Mouse (Mus musculus): Measurements from ENCODE around the gene Metrn.

Gene Metrn

GRCm38 (mm10) chr17:25839455-25840235, 42.7 kb upstream of the Metrn start:
- no peak overlapping the region for H3K4me3 ChIP-seq (replicated peaks; ENCODE audit: low read length)
- H3K36me3 ChIP-seq (ENCODE audit: insufficient read depth, low read length), result peaks cover 80% of the 10 kb centered on the region
- peaks cover 11% of the 10 kb centered on the region for H3K27me3 ChIP-seq (ENCODE audit: insufficient read depth, low read length)
- peaks cover 58% of the 10 kb centered on the region for H3K4me1 ChIP-seq (replicated peaks; ENCODE audit: low read depth, low read length)
- TF ChIP-seq NANOG (IDR thresholded peaks at IDR 0.05; ENCODE audit: borderline replicate concordance, low read length) (no peak), CTCF (conservative IDR thresholded peaks at IDR 0.05; ENCODE audit: low read length) (no peak), POU5F1 (IDR thresholded peaks at IDR 0.05; ENCODE audit: borderline replicate concordance, low read length) (no peak)
- H3K9me3 ChIP-seq (ENCODE audit: low read length), result no peaks in the 10 kb centered on the region

GRCm38 (mm10) chr17:25838904-25839303, 42.0 kb upstream of the Metrn start:
- Histone ChIP-seq H3K9me3 (ENCODE audit: low read length) (no peaks in the 10 kb centered on the region), H3K4me1 (replicated peaks; ENCODE audit: low read depth, low read length) (peaks cover 63% of the 10 kb centered on the region), H3K36me3 (ENCODE audit: insufficient read depth, low read length) (peaks cover 86% of the 10 kb centered on the region), H3K4me3 (replicated peaks; ENCODE audit: low read length) (no peak overlapping the region), H3K27me3 (ENCODE audit: insufficient read depth, low read length) (peaks cover 11% of the 10 kb centered on the region)
- TF ChIP-seq NANOG (IDR thresholded peaks at IDR 0.05; ENCODE audit: borderline replicate concordance, low read length) (no peak), POU5F1 (IDR thresholded peaks at IDR 0.05; ENCODE audit: borderline replicate concordance, low read length) (no peak), CTCF (conservative IDR thresholded peaks at IDR 0.05; ENCODE audit: low read length) (no peak)

GRCm38 (mm10) chr17:25837533-25837932, 40.6 kb upstream of the Metrn start:
- peaks cover 77% of the 10 kb centered on the region for H3K36me3 ChIP-seq (ENCODE audit: insufficient read depth, low read length)
- peaks cover 11% of the 10 kb centered on the region for H3K27me3 ChIP-seq (ENCODE audit: insufficient read depth, low read length)
- H3K4me1 ChIP-seq (replicated peaks; ENCODE audit: low read depth, low read length), result peaks cover 57% of the 10 kb centered on the region
- no peaks in the 10 kb centered on the region for H3K9me3 ChIP-seq (ENCODE audit: low read length)
- peak overlapping the region; percentile 72; the same call in 1 of the 2 replicates for H3K4me3 ChIP-seq (replicated peaks; ENCODE audit: low read length)
- TF ChIP-seq POU5F1 (IDR thresholded peaks at IDR 0.05; ENCODE audit: borderline replicate concordance, low read length) (no peak), CTCF (conservative IDR thresholded peaks at IDR 0.05; ENCODE audit: low read length) (no peak), NANOG (IDR thresholded peaks at IDR 0.05; ENCODE audit: borderline replicate concordance, low read length) (no peak)

GRCm38 (mm10) chr17:25837076-25837410, 40.1 kb upstream of the Metrn start, which contains the start of gene Rhbdl1:
Rhbdl1 (minus strand) TSS chr17:25837295.
- Histone ChIP-seq H3K36me3 (ENCODE audit: insufficient read depth, low read length) (peaks cover 73% of the 10 kb centered on the region), H3K4me3 (replicated peaks; ENCODE audit: low read length) (peak within 1 kb of the TSS; percentile 72), H3K4me1 (replicated peaks; ENCODE audit: low read depth, low read length) (peaks cover 59% of the 10 kb centered on the region), H3K27me3 (ENCODE audit: insufficient read depth, low read length) (peaks cover 11% of the 10 kb centered on the region), H3K9me3 (ENCODE audit: low read length) (no peaks in the 10 kb centered on the region)
- no peak for TF ChIP-seq NANOG (IDR thresholded peaks at IDR 0.05; ENCODE audit: borderline replicate concordance, low read length)
- no peak for TF ChIP-seq POU5F1 (IDR thresholded peaks at IDR 0.05; ENCODE audit: borderline replicate concordance, low read length)
- no peak for TF ChIP-seq CTCF (conservative IDR thresholded peaks at IDR 0.05; ENCODE audit: low read length)

GRCm38 (mm10) chr17:25836397-25837075, 39.6 kb upstream of the Metrn start:
- no peaks in the 10 kb centered on the region for H3K9me3 ChIP-seq (ENCODE audit: low read length)
- H3K27me3 ChIP-seq (ENCODE audit: insufficient read depth, low read length), result peaks cover 11% of the 10 kb centered on the region
- H3K4me1 ChIP-seq (replicated peaks; ENCODE audit: low read depth, low read length), result peaks cover 60% of the 10 kb centered on the region
- no peak for TF ChIP-seq NANOG (IDR thresholded peaks at IDR 0.05; ENCODE audit: borderline replicate concordance, low read length)
- TF ChIP-seq CTCF (conservative IDR thresholded peaks at IDR 0.05; ENCODE audit: low read length), result no peak
- no peak for TF ChIP-seq POU5F1 (IDR thresholded peaks at IDR 0.05; ENCODE audit: borderline replicate concordance, low read length)
- H3K4me3 ChIP-seq (replicated peaks; ENCODE audit: low read length), result peak overlapping the region; percentile 72
- H3K36me3 ChIP-seq (ENCODE audit: insufficient read depth, low read length), result peaks cover 73% of the 10 kb centered on the region

- peaks cover 65% of the 10 kb centered on the region for H3K4me1 ChIP-seq (replicated peaks; ENCODE audit: low read depth, low read length)
- H3K4me3 ChIP-seq (replicated peaks; ENCODE audit: low read length), result peak overlapping the region; percentile 72; the same call in 1 of the 2 replicates
- peaks cover 11% of the 10 kb centered on the region for H3K27me3 ChIP-seq (ENCODE audit: insufficient read depth, low read length)
- peaks cover 73% of the 10 kb centered on the region for H3K36me3 ChIP-seq (ENCODE audit: insufficient read depth, low read length)
- TF ChIP-seq NANOG (IDR thresholded peaks at IDR 0.05; ENCODE audit: borderline replicate concordance, low read length) (no peak), CTCF (conservative IDR thresholded peaks at IDR 0.05; ENCODE audit: low read length) (no peak), POU5F1 (IDR thresholded peaks at IDR 0.05; ENCODE audit: borderline replicate concordance, low read length) (no peak)
- no peaks in the 10 kb centered on the region for H3K9me3 ChIP-seq (ENCODE audit: low read length)
Observed at GRCm38 (mm10) chr17:25835816-25836215, 38.9 kb upstream of the Metrn start.

GRCm38 (mm10) chr17:25835301-25835700, 38.4 kb upstream of the Metrn start:
- Histone ChIP-seq H3K36me3 (ENCODE audit: insufficient read depth, low read length) (peaks cover 73% of the 10 kb centered on the region), H3K27me3 (ENCODE audit: insufficient read depth, low read length) (peaks cover 11% of the 10 kb centered on the region), H3K4me1 (replicated peaks; ENCODE audit: low read depth, low read length) (peaks cover 70% of the 10 kb centered on the region), H3K4me3 (replicated peaks; ENCODE audit: low read length) (peak overlapping the region; percentile 95; the same call in 1 of the 2 replicates), H3K9me3 (ENCODE audit: low read length) (no peaks in the 10 kb centered on the region)
- TF ChIP-seq POU5F1 (IDR thresholded peaks at IDR 0.05; ENCODE audit: borderline replicate concordance, low read length), result no peak
- TF ChIP-seq NANOG (IDR thresholded peaks at IDR 0.05; ENCODE audit: borderline replicate concordance, low read length), result no peak
- no peak for TF ChIP-seq CTCF (conservative IDR thresholded peaks at IDR 0.05; ENCODE audit: low read length)

- Histone ChIP-seq H3K4me3 (replicated peaks; ENCODE audit: low read length) (peak overlapping the region; percentile 95), H3K27me3 (ENCODE audit: insufficient read depth, low read length) (peaks cover 11% of the 10 kb centered on the region), H3K9me3 (ENCODE audit: low read length) (no peaks in the 10 kb centered on the region), H3K36me3 (ENCODE audit: insufficient read depth, low read length) (peaks cover 73% of the 10 kb centered on the region), H3K4me1 (replicated peaks; ENCODE audit: low read depth, low read length) (peaks cover 76% of the 10 kb centered on the region)
- TF ChIP-seq POU5F1 (IDR thresholded peaks at IDR 0.05; ENCODE audit: borderline replicate concordance, low read length) (no peak), NANOG (IDR thresholded peaks at IDR 0.05; ENCODE audit: borderline replicate concordance, low read length) (no peak), CTCF (conservative IDR thresholded peaks at IDR 0.05; ENCODE audit: low read length) (no peak)
Observed at GRCm38 (mm10) chr17:25834595-25835222, 37.8 kb upstream of the Metrn start.

Data from E14TG2a.4 (cell line).